8 mouse cellular contexts compared by ENCODE assay signal in the genomic region with DNA sequence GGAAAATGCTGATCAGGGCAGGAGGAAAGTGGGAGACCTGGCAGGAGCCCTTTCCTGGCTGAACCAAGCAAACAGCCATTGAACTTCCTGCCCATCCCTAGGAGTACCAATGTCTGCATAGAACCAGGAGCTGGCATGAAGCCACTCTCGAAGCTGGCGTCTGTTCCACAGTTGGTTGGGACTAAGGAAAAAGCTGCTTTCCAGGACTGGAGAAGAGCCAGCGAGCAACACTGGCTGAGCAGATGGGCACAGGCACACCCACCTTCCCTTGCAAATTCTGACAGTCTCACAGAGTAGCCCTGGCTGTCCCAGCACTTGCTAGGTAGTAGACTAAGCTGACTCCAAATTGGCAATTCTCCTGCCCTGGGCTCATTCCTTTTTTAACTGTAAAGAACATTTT. TPM values are rescaled to one million over a fixed set of nuclear protein-coding genes. Genes with fewer than 3 reads are reported as not detected.
DNase-seq lines count a peak whose midpoint lies in the region; ATAC-seq and TF ChIP-seq lines count a peak whose summit lies in the region.

No protein-coding gene starts in this region.

- peak; percentile 95 for DNase-seq in brain, embryonic 14.5 days (ENCODE audit: low read depth)
- peak; percentile 89 for DNase-seq in embryonic facial prominence, embryonic 14.5 days (ENCODE audit: low spot score)
- DNase-seq in layer of hippocampus, adult 9-11 months, result peak; percentile 90
- DNase-seq in lung, postnatal 25 days (ENCODE audit: low spot score), result peak; percentile 76
- DNase-seq in natural killer cell, adult 2 months (ENCODE audit: low spot score in 2 of 2), result no peak

- H3K27me3 ChIP-seq in kidney, embryonic 16.5 days (ENCODE audit: insufficient read depth, low read length), result no peaks in the 10 kb centered on the region
- H3K27me3 ChIP-seq in kidney, embryonic 14.5 days (ENCODE audit: control insufficient read depth, insufficient read depth, low read length), result no peaks in the 10 kb centered on the region
- H3K27me3 ChIP-seq in embryonic facial prominence, embryonic 14.5 days (replicated peaks; ENCODE audit: control insufficient read depth, insufficient read depth, low read length), result no peaks in the 10 kb centered on the region

- TF ChIP-seq CTCF in brain, embryonic 14.5 days (IDR thresholded peaks at IDR 0.05; ENCODE audit: borderline replicate concordance, extremely low read depth, insufficient read depth, insufficient read length), result no peak

- peaks cover 22% of the 10 kb centered on the region for H3K4me1 ChIP-seq in kidney, embryonic 16.5 days (ENCODE audit: insufficient read depth, low read length)
- H3K4me1 ChIP-seq in kidney, embryonic 14.5 days (ENCODE audit: control insufficient read depth, insufficient read depth, low read length), result peaks cover 2% of the 10 kb centered on the region; the same call in 1 of the 2 replicates
- peaks cover 20% of the 10 kb centered on the region for H3K4me1 ChIP-seq in embryonic facial prominence, embryonic 14.5 days (ENCODE audit: control insufficient read depth, insufficient read depth, low read length)

- H3K4me3 ChIP-seq in kidney, embryonic 16.5 days (ENCODE audit: low read length), result no peak overlapping the region
- H3K4me3 ChIP-seq in kidney, embryonic 14.5 days (ENCODE audit: low read length), result no peak overlapping the region
- no peak overlapping the region for H3K4me3 ChIP-seq in embryonic facial prominence, embryonic 14.5 days (ENCODE audit: low read depth, low read length)

- TF ChIP-seq POLR2A in brain, embryonic 14.5 days (IDR thresholded peaks at IDR 0.05; ENCODE audit: borderline replicate concordance, extremely low read depth, insufficient read depth, insufficient read length, poor library complexity, severe bottlenecking), result no peak

- H3K4me2 ChIP-seq in kidney, embryonic 16.5 days (replicated peaks; ENCODE audit: low read depth, low read length), result no peak overlapping the region
- H3K4me2 ChIP-seq in kidney, embryonic 14.5 days (replicated peaks; ENCODE audit: low read depth, low read length), result no peak overlapping the region
- no peak overlapping the region for H3K4me2 ChIP-seq in embryonic facial prominence, embryonic 14.5 days (ENCODE audit: low read depth, low read length)

- H3K9ac ChIP-seq in kidney, embryonic 16.5 days (replicated peaks; ENCODE audit: low read length), result no peak overlapping the region
- H3K9ac ChIP-seq in kidney, embryonic 14.5 days (ENCODE audit: low read depth, low read length), result no peak overlapping the region
- H3K9ac ChIP-seq in embryonic facial prominence, embryonic 14.5 days (ENCODE audit: low read depth, low read length), result no peak overlapping the region

- ATAC-seq in kidney, embryonic 16.5 days (ENCODE audit: low FRiP score, low TSS enrichment), result no peak
- no peak for ATAC-seq in kidney, embryonic 14.5 days (ENCODE audit: low FRiP score, low TSS enrichment)
- no peak for ATAC-seq in embryonic facial prominence, embryonic 14.5 days (ENCODE audit: low read depth)
- ATAC-seq in megakaryocyte-erythroid progenitor cell, adult 5-6 weeks (replicated peaks; ENCODE audit: low FRiP score, low TSS enrichment, poor library complexity, severe bottlenecking), result no peak

- peak overlapping the region; percentile 50; the same call in 1 of the 2 replicates for H3K27ac ChIP-seq in kidney, embryonic 16.5 days (ENCODE audit: low read length)
- H3K27ac ChIP-seq in kidney, embryonic 14.5 days (ENCODE audit: low read depth, low read length), result no peak overlapping the region
- H3K27ac ChIP-seq in embryonic facial prominence, embryonic 14.5 days (replicated peaks; ENCODE audit: low read depth, low read length), result peak overlapping the region; percentile 65

- no peaks in the 10 kb centered on the region for H3K9me3 ChIP-seq in kidney, embryonic 16.5 days (ENCODE audit: low read length)
- H3K9me3 ChIP-seq in kidney, embryonic 14.5 days (ENCODE audit: control insufficient read depth, low read length), result no peaks in the 10 kb centered on the region
- H3K9me3 ChIP-seq in embryonic facial prominence, embryonic 14.5 days (ENCODE audit: control insufficient read depth, low read length), result no peaks in the 10 kb centered on the region

- no peaks in the 10 kb centered on the region for H3K36me3 ChIP-seq in kidney, embryonic 16.5 days (ENCODE audit: insufficient read depth, low read length)
- 0 out of 2 replicates have a peak, but pooled peaks cover 2% of the 10 kb centered on the region for H3K36me3 ChIP-seq in kidney, embryonic 14.5 days (ENCODE audit: control insufficient read depth, insufficient read depth, low read length)
- H3K36me3 ChIP-seq in embryonic facial prominence, embryonic 14.5 days (ENCODE audit: control insufficient read depth, insufficient read depth, low read length), result no peaks in the 10 kb centered on the region

- 76% methylated on average over 3 of the region's 3 CpGs for WGBS in kidney, embryonic 16.5 days
- 84% methylated on average over 3 of the region's 3 CpGs for WGBS in kidney, embryonic 14.5 days
- WGBS in embryonic facial prominence, embryonic 14.5 days, result 45% methylated on average over 3 of the region's 3 CpGs

RNA-seq across cellular contexts. Expression of gene Ccin, which starts 3.5 kb away (rescaled TPM):
- polyA plus RNA-seq in kidney, embryonic 16.5 days (2015; fragmentation: Nextera tagmentation; extraction: Ambion mirVana), result not detected in 2 replicates
- polyA plus RNA-seq in kidney, embryonic 14.5 days (2014; fragmentation: Nextera tagmentation; extraction: Ambion mirVana), result not detected in 2 replicates
- polyA plus RNA-seq in brain, embryonic 14.5 days (2012; rRNA removed), result 0.20 and 0.40 TPM in 2 replicates
- not detected in 2 replicates for polyA plus RNA-seq in embryonic facial prominence, embryonic 14.5 days (2014; fragmentation: Nextera tagmentation; extraction: Ambion mirVana)
- total RNA-seq in megakaryocyte-erythroid progenitor cell, adult 5-6 weeks (2014; fragmentation: Nextera tagmentation), result not detected in 2 replicates
- not detected in 2 replicates for total RNA-seq in megakaryocyte-erythroid progenitor cell, adult 5-6 weeks (2017)

RNA-seq across cellular contexts. Expression of gene Glipr2, which starts 22.5 kb away (rescaled TPM):
- polyA plus RNA-seq in kidney, embryonic 16.5 days (2015; fragmentation: Nextera tagmentation; extraction: Ambion mirVana), result 82.1 and 86.3 TPM in 2 replicates
- 51.4 and 63.6 TPM in 2 replicates for polyA plus RNA-seq in kidney, embryonic 14.5 days (2014; fragmentation: Nextera tagmentation; extraction: Ambion mirVana)
- 26.4 and 28.8 TPM in 2 replicates for polyA plus RNA-seq in brain, embryonic 14.5 days (2012; rRNA removed)
- polyA plus RNA-seq in embryonic facial prominence, embryonic 14.5 days (2014; fragmentation: Nextera tagmentation; extraction: Ambion mirVana), result 121 and 129 TPM in 2 replicates
- total RNA-seq in megakaryocyte-erythroid progenitor cell, adult 5-6 weeks (2014; fragmentation: Nextera tagmentation), result 10.9 and 12.6 TPM in 2 replicates
- total RNA-seq in megakaryocyte-erythroid progenitor cell, adult 5-6 weeks (2017), result 12.2 and 13.9 TPM in 2 replicates

RNA-seq across cellular contexts. Expression of gene Clta, which starts 24.5 kb away (rescaled TPM):
- polyA plus RNA-seq in kidney, embryonic 16.5 days (2015; fragmentation: Nextera tagmentation; extraction: Ambion mirVana), result 225 and 232 TPM in 2 replicates
- polyA plus RNA-seq in kidney, embryonic 14.5 days (2014; fragmentation: Nextera tagmentation; extraction: Ambion mirVana), result 242 and 272 TPM in 2 replicates
- 400 and 438 TPM in 2 replicates for polyA plus RNA-seq in brain, embryonic 14.5 days (2012; rRNA removed)
- 254 and 258 TPM in 2 replicates for polyA plus RNA-seq in embryonic facial prominence, embryonic 14.5 days (2014; fragmentation: Nextera tagmentation; extraction: Ambion mirVana)
- total RNA-seq in megakaryocyte-erythroid progenitor cell, adult 5-6 weeks (2014; fragmentation: Nextera tagmentation), result 198 and 217 TPM in 2 replicates
- 368 and 393 TPM in 2 replicates for total RNA-seq in megakaryocyte-erythroid progenitor cell, adult 5-6 weeks (2017)

Comparison
In these comparisons a context has a peak if more than half of its experiments do, and no peak if none do; other contexts are left out.
1. DNase-seq: peak in brain, embryonic 14.5 days (single experiment), embryonic facial prominence, embryonic 14.5 days (single experiment), layer of hippocampus, adult 9-11 months (single experiment) and lung, postnatal 25 days (single experiment); none in natural killer cell, adult 2 months (0 of 2).